Mouse (Mus musculus) left cerebral cortex, postnatal 4 days (tissue): ENCODE results near the gene Ttll11. TPM values are rescaled to one million over a fixed set of nuclear protein-coding genes. Genes with fewer than 3 reads are reported as not detected.

Source experiments
- DNase-seq: peaks from one replicate; pipeline ENCODE4 v3.0.0-alpha.2; 2022
- intact Hi-C: fragments of 180-260 bp; cut with DNase I; formaldehyde crosslinking; loops from one replicate; pipeline ENCODE4 v1.15.1; 2025
- total RNA-seq, 2 experiments: library from RNA; stranded (reverse); gene quantifications; 2 replicates each; pipeline ENCODE4 v1.2.3; 2021

Gene Ttll11
- total RNA-seq, 2 experiments from 2014 or later: 8.7 to 9.6 TPM

DNA sequence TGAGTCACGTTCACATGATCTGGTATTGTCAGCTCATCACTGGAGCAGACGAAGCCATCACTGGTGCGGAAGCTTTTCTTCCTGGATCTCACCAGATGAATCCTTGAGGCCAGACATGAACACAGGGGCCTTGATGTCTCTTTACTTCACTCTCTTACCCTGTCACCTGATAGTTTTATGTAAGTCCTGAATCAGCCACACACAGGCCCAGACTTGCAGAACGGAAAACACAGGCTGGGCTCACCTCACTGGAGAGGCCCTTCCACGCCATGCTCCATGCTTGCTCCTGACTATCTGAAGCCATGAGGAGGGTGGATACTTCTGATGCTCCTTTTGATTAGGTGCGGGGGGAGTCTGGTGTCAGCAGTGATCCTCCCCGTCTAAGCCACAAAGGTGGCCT is 193.8 kb downstream of the Ttll11 start:
- intact Hi-C loops: no loop called here
- DNase-seq: no peak

DNA sequence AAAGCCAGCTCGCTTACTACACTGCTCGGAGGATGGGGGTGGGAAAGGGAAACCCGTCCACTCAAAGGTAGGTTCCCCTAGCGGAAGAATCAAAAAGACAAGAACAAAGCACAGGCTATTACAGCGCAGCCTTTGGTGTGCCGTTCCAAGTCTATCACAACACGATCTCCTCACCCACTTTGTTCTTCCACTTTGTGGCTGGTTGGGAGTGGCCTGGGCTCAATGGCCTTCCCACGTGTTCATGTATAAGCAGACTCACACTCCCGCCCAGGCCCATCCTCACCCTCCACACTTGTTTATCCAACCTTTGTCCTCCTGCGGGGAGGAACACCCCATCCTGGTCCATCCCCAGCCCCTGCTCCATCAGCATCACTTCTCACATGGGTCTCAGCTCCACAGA is 196.3 kb downstream of the Ttll11 start:
- DNase-seq: no peak
- intact Hi-C loops: no loop called here

DNA sequence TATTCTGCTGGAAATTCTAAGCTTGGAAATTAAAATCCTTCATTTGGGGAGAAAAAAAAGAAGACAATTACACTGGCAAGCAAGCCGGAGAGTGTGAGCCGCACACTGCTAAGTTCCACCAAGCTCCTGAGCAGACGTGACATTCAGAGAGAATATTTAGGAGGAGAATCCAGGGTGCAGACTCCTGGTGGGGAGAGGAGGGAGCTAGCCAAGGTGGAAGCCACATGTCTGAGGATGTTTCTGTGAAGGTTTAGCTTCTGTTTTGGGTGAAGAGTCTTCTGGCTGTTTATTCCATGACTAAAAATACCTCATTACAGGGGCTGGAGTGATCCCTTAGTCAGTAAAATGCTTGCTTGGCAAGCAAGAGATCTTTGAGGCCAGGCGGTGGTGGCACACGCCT is 200.4 kb downstream of the Ttll11 start:
- intact Hi-C loops: no loop called here
- DNase-seq: no peak

DNA sequence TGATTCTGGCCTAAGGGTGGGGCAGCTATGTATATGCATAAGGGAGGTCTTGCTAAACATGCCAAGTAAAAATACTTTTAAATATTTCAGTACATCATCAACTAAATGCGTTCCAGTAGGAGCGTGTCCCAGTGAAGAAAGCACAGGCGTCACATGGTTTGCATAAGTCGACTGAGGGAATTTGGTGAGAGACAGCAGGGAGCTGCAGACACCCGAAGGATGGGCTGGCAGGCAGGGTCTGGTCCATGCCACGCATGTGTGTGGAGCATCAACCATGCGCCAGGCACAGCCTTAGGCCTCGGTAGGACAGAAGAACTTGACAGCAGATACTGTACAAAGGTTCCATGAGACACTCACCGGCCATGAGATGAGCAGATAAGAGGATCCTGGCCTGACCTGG is 202.8 kb downstream of the Ttll11 start:
- DNase-seq: no peak
- intact Hi-C loops: no loop called here

DNA sequence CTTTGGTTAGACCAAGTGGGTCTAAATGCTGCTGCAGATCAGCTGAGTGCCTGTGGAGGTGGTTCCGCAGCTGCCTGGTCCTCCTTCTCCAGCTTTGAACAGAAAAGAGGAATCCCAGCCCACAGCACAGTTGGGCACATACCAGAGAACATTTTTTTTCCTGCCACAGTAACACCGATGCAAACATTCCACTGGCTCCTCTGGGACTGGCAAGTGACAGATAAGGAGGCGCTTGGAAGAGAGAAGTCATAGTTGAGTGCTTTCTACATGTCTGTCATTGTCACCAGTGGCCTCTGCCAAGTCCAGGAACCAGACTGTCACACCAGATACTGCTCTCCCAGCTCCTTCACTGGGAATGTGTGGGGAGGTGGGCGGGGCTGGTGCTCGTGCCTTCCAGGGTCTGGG is 204.1 kb downstream of the Ttll11 start:
- no peak for DNase-seq
- intact Hi-C loops: no loop called here

DNA sequence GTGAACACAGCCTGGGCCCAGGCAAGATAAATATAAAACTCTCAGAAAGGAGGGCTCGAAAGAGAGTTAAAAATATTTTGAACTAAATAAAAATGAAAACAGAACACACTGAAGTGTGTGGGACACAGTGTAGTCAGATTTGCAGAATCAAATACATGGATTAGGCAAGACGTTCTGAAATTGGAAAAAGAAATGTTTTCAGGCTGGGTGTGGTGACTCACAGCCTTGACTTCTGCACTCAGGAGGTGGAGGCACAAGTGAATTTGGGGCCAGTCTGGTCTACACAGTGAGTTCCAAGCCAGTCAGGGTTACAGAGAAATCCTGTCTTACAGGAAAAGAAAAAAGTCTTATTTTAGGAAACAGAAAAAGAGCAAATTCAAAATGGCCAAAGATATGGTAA is 209.2 kb downstream of the Ttll11 start:
- no peak for DNase-seq
- intact Hi-C loops: no loop called here

DNA sequence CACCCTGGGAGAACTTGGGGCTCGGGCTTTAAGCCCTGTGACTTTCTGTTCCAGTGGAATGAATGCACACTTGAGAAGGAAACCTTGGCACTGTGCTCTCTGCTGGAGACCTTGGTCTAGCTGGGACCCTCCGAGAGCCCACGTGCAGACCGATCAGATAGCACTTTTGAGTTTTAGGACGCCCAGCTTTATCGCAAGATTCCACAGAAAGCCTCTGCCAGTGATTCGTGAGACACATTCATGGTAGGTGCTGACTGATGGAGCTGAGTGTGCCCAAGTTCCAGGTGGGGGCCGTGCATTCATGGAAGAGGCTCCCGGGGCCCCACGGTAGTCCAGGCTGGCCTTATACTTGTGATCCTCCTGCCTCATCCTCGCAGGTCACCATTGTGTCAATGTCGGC is 210.3 kb downstream of the Ttll11 start:
- intact Hi-C loops: no loop called here
- no peak for DNase-seq

DNA sequence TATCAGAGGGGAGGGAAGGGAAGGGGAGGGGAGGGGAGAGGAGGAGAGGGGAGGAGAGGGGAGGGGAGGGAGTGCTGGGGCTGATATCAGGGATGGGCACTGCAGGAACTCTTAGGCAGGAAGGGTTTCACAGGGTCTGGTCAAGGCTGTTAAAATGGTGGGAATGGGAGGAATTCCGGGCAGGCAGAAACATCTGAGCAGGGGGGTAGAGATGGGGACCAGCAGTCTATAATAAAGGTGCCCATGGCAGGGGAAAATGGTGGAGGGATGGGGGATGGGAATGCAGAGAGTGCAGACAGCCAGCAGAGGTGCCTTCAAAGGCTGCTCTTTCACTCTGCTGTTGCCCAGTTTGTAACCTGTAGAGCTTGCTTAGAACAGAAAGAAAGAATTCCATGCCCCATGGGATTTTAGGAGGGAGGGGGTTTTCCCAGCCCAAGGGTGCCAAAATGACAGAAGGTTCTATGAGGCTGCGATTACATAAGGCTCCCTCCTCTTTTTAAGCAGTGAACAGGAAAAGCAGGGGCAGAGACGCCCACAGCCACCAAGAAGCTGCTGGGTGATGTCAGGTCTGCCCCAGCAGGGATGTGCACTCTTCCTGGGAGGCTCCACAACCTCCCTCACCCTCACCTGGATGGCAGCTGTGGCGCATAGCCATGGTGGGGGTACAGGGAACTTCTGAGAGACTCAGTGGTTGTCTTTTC is 211.0 kb downstream of the Ttll11 start:
- no peak for DNase-seq
- intact Hi-C loops: no loop called here

DNA sequence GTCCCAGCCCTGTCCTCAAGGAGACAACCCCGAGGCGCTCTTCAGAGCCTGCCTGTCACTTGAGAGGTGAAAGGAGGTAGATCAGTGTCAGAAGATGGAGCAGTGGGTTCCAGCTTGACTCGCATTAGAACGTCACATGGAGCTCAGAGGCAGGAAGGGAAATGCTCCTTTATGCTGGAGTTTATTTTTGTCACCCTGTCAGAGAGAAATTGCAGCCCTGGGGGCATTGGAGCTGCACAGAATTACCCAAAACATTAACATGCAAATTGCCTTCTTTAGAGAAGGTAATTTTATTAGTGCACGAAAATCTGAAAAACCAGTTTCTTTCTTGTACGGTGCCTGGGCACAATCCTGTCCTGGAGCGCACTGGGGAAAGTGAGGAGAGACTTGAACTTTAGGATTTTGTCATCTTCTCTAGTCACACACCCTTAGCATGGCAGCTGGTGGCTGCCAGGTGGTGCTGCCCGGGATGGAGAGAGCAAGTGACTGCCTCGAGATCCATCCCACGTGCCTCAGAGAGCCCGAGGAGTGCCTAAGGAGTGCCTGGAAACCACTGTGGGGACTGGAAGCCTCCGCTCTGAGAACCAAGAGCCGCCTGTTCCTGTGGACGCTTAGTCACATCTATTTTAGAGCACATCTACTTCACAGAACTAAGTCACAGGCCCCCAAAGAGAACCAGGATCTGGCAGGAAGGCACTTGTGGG is 211.7 kb downstream of the Ttll11 start:
- intact Hi-C loops: no loop called here

DNA sequence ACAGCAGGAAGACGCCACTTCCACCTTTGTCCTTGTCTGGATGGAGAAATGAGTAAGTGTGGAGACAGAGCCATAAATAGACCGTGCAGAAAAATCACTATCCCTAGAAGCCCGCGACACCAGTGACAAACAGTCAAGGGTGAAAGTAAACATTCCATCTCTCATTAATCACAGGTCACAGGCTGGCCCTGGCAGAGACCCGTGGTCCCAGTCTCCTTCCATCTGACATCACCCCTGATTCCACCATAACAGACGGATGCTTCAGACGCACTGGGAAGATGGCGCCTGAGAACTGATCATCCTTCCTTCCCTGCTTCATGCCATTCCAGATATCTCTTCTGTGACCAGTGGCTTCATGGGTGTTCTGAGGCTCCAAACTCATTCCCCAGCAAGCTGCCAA is 215.4 kb downstream of the Ttll11 start:
- intact Hi-C loops: no loop called here
- no peak for DNase-seq

More for the DNA sequence above, 211.7 kb downstream of the Ttll11 start:
- DNase-seq: no peak

DNA sequence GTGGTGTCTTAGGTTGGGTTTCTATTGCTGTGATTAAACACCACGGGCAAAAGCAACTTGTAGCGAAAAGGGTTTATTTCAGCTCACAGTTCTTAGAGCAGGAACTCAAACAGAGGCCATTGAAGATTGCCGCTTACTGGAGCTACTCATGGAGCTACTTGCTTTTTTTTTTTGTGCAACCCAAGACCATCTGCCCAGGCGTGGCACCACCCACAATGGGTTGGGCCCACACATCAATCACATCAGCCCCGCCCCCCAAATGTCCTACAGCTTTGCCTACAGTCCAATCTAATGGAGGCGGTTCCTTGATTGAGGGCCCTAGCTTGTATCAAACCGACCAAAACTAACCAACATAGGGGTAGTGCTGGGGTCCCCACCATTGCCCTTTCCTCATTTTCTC is 215.9 kb downstream of the Ttll11 start:
- no peak for DNase-seq
- intact Hi-C loops: no loop called here

DNA sequence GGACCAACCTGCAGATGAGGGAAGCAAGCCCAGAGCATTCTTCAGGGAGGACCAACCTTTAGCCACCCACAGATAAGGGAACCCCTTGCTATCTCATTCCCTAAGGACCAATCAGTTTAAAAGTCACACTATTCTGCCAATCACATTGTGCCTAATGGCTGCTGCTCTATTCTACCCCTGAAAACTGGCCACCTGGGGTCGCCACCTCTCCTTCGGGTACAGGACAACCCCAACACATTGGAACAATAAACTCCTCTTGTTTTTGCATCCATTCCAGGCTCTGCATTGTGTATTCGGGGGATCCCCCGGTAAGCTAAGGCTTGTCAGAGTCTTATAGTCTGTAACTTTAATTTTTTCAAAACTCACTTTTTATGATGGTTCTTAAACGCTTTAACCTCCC is 218.3 kb downstream of the Ttll11 start:
- no peak for DNase-seq
- intact Hi-C loops: no loop called here

DNA sequence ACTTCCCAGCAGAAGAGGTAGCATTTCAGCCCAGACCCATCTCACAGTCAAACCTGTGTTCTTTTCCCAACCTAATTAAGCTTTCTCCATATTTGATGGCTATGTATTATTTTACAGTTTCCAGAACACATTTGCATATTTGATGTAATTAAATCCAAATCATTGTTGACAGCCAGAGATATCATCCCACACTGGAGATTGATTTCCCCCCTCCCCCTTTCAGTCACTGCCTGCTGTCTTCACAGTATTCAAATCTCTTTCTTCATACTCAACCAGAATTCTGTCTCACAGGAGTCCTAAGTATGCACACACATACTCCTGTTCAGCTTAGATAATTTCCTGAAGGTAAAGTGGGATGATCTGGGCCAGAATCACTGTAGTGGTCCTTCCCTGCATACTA is 218.8 kb downstream of the Ttll11 start:
- no peak for DNase-seq
- intact Hi-C loops: no loop called here

DNA sequence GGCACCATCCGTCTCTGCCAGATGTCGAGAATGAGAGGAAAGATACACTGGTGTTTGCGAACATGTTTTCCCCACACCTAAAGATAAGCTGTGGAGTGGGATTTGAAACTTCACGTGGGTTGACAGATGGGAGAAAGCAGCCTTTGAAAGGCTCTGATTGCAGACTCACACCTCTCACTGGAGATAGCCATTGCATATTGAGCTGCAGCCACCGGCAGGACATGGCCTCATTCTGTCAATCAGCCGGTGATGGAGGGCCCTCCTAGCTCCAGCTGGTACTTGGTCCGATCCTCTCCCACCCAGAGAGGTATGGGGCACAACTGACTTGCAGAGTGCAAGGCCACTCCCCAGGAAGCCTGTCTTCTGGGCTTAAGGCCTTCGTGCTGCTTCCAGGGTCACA is 219.4 kb downstream of the Ttll11 start:
- intact Hi-C loops: no loop called here
- DNase-seq: no peak

DNA sequence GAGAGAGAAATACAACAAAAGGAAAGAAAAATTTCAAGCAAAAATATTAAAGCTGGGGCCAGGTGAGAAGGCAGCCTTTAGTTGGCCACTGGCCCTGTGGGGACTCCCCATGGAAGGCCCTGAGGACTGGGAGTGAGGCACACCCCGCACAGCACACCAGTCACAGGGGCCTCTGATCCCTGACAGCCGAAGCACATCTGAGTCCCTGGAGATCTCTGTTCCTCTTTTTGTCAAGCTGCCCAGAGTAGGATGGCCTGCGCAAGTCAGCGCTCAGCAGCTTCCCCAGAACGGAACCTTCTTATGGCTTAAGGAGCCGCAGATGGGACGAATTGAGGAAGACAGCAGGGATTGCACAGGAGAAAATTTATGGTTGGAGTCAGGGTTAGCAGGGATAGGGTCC is 223.2 kb downstream of the Ttll11 start:
- no peak for DNase-seq
- intact Hi-C loops: no loop called here

DNA sequence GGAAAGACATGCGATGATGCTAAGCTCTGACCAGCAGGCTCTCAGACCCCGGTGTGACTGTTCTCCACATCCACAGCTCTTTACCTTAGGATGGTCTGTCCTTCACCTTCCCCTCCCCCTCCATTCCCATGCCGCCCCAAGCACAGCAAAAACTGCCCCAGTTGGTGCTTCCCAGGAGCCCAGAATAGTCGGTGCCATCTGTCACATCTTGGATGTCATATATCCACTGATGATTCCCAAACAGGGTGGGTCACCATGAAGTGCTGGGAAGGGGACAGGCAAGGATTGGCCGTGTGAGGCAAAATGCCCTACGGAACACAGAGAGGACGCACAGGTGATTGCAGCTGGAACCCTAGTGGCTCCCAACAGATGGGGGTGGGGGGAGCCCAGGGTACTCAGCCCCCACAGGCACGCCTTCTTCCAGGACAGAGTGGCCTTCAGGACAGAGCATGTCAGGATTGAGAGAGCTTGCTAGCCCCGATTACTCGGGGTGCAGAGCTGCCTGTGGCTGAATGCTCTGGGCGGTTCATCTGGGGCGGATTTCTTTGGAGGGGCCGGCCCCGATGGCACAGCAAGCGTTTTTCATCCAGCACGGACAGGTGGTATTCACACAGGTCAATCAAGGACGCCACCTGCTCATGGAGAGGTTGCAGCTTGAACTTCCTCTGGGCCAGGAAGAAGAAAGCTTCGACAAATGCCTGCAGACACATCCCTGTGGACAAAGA is 227.8 kb downstream of the Ttll11 start:
- no peak for DNase-seq

DNA sequence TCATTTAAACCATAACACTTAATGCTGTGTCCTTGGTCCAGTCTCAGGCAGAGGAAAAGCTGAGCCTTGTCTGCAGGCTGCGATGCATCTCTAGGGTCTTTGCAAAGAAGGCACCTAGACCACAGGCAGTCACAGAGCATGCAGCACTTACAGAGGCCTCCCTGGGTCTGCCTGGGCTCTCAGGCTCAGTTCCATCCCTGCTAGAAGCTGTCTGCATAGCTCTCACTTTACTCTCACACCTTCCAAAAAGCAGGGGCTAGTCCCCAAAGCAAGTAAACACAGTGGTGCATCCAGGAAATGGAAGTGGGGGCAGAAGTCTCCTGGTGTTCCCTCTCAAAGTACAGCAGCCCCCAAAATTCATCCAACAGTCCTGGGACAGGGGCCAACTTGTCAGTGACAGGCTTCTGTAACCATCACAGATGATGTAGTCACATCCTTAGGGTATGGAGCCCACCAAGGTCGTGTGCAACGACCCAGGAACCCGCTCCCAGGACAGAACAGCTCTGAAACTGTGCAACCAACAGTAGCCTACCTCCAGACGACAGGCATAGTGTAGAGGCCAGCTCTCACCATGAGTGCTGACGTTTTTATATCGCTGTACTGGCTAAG is 229.1 kb downstream of the Ttll11 start:
- intact Hi-C loops: no loop called here
- DNase-seq: no peak

More for the DNA sequence above, 227.8 kb downstream of the Ttll11 start:
- intact Hi-C loops: no loop called here

DNA sequence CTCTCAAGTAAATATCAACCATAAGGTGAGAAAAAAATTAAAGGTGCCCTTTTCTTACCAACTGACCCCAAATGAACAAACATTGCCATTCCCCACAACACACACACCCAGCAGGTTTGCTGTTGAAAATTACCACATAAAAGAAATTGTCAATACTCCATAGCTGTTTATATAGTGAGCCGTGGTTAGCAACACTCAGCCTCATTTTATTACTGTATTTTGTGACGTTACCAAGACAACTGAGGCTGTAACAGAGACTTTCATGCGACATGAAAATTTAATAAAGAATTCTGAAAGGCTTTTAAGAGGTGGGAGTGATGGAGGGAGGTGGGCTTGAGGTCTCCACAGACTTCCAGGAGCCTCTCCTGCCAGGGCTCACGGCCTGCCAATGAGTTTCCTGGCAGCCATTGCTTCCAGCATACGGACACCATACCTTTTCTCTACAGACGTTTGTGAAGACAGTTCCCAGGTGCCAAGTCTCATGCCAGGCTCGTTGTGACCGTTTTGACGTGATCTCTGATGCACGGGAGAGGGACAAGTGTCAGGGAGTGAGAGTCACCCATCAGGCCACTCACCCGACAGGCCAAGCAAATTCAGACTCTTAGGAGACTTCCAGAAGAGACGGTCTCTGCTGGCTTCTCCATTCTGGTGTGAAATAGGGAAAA is 232.2 kb downstream of the Ttll11 start:
- intact Hi-C loops: no loop called here
- DNase-seq: no peak

DNA sequence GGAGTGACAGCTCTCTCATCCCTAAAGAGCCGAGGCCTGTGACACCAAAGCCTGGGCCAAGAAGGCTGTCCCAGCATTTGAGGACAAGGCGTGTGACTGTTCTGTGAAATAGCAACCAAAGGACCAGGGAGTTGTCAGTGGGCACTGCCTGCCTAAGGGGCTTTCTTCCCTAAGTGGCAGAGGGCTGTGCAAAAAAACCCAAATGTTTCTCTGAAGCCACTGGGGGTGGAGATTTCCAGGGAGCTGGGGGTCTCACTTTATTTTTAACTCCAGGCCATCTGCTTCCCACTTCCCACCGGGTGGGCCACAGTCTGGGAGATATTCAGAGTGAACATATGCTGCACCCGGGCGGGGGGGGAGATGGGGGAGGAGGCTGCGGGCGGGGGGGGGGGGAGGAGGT is 233.1 kb downstream of the Ttll11 start:
- DNase-seq: peak; percentile 77
- intact Hi-C loops: no loop called here

DNA sequence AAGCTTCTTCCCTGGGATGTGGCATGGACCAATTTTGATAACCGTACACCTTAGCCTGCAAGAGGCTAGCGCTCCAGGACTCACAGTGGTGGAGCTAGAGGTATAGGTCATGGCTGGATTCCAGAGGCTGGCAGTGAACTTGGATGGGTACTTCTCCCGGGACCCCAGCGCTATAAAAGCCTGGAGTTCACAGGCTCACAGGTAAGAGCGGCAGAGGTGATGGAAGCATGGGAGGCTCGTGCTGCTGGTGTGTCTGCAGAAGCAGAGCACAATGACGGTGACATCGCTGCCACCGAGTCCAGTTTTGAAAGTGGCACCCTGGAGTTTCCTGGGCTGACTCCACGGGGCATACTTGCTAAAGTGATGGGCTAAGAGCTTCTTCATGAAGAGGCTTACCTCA is 233.8 kb downstream of the Ttll11 start:
- DNase-seq: no peak
- intact Hi-C loops: no loop called here

DNA sequence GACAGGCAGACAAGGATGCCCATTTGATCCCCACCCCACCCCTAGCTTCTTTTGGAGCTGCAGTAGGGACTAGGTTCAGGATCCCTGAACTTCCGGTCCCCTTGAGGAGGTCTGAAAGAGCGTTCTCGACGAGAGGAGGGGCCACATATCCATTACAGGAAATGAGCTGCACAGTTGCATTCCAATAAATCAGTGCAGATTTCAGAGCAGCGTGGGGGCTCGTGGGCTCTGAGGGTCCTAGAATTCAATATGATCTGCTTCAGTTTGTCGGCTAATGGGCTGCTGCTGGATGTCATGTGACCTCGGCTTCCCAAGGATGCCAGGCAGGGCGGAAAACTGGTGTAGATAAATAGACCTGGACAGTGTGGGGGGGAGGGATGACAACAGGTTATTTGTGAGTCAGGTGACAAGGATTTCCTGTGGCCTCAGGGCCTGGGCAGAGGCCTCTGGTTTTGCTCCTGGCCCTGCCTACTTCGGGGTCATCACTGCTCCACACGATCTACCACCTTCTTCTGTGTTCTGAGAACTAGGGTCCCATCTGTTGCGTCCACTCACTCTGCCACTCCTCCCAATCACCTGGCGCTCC is 240.0 kb downstream of the Ttll11 start:
- no peak for DNase-seq
- intact Hi-C loops: no loop called here
